Mouse (Mus musculus) gastrocnemius, adult 8-10 months (tissue): ENCODE data around the gene Bag2. TPM values are rescaled to one million over a fixed set of nuclear protein-coding genes. Genes with fewer than 3 reads are reported as not detected.
A peak's percentile ranks its signal among the peaks of the same experiment; 100 is the strongest.
"Not testable (repeated sequence)": the region's sequence is repeated elsewhere in the genome, so short reads cannot be mapped to it uniquely, and the experiment has no call there.

Experiments used
- DNase-seq, 2 experiments: peaks; one replicate each; pipeline ENCODE4 v3.0.0; 2022; ENCODE audit warnings: low spot score in 2 of 2
- total RNA-seq, 4 experiments: library from RNA; stranded (reverse); gene quantifications; 2 replicates each; pipeline ENCODE4 v1.2.4; 2022

Bag2 gene
- total RNA-seq, 4 experiments from 2014 or later = 15.6 to 16.9 (median 16.1) TPM

- DNase-seq = peak; percentile 6 to 12
Measured at GRCm38 (mm10) chr1:33751283-33751682, 6.3 kb downstream of the Bag2 start.

- not testable (repeated sequence) for DNase-seq
Measured at GRCm38 (mm10) chr1:33749709-33750108, 7.9 kb downstream of the Bag2 start.

- DNase-seq = no peak
Measured at GRCm38 (mm10) chr1:33749109-33749508, 8.5 kb downstream of the Bag2 start.

- DNase-seq = no peak
Measured at GRCm38 (mm10) chr1:33745901-33746300, 11.7 kb downstream of the Bag2 start.

GRCm38 (mm10) chr1:33744815-33745214 is 12.8 kb downstream of the Bag2 start:
- DNase-seq = not testable (repeated sequence)

GRCm38 (mm10) chr1:33742903-33743302 is 14.7 kb downstream of the Bag2 start:
- DNase-seq = no peak

GRCm38 (mm10) chr1:33739302-33739701 is 18.3 kb downstream of the Bag2 start:
- DNase-seq = peak; percentile 49 to 58

- no peak for DNase-seq
Measured at GRCm38 (mm10) chr1:33738681-33739278, 18.8 kb downstream of the Bag2 start.

GRCm38 (mm10) chr1:33738281-33738680 is 19.3 kb downstream of the Bag2 start:
- DNase-seq = no peak

GRCm38 (mm10) chr1:33734001-33734685 is 23.5 kb downstream of the Bag2 start:
- no peak for DNase-seq

GRCm38 (mm10) chr1:33733044-33733443 is 24.6 kb downstream of the Bag2 start:
- no peak for DNase-seq

- no peak for DNase-seq
Measured at GRCm38 (mm10) chr1:33725086-33725485, 32.5 kb downstream of the Bag2 start.

- no peak for DNase-seq
Measured at GRCm38 (mm10) chr1:33724516-33724915, 33.1 kb downstream of the Bag2 start.

- DNase-seq = no peak
Measured at GRCm38 (mm10) chr1:33721020-33721419, 36.6 kb downstream of the Bag2 start.

- DNase-seq = no peak
Measured at GRCm38 (mm10) chr1:33720231-33720630, 37.4 kb downstream of the Bag2 start.

- DNase-seq = peak; percentile 40 to 68
Measured at GRCm38 (mm10) chr1:33719733-33720225, 37.8 kb downstream of the Bag2 start, which contains the start of gene Rab23. Rab23 (plus strand) TSS chr1:33719887.

GRCm38 (mm10) chr1:33717636-33718035 is 40.0 kb downstream of the Bag2 start:
- DNase-seq = no peak

GRCm38 (mm10) chr1:33714796-33715195 is 42.8 kb downstream of the Bag2 start:
- DNase-seq = no peak

- no peak for DNase-seq
Measured at GRCm38 (mm10) chr1:33712026-33712425, 45.6 kb downstream of the Bag2 start.

- DNase-seq = no peak
Measured at GRCm38 (mm10) chr1:33709615-33710014, 48.0 kb downstream of the Bag2 start.

GRCm38 (mm10) chr1:33701244-33701643 is 56.4 kb downstream of the Bag2 start:
- DNase-seq = no peak

GRCm38 (mm10) chr1:33696016-33696415 is 61.6 kb downstream of the Bag2 start:
- no peak for DNase-seq
